Mouse (Mus musculus) heart, embryonic 12.5 days (tissue): Measurements from ENCODE around the gene Snta1. TPM values are rescaled to one million over a fixed set of nuclear protein-coding genes. Genes with fewer than 3 reads are reported as not detected.
"Not testable (repeated sequence)": the region's sequence is repeated elsewhere in the genome, so short reads cannot be mapped to it uniquely, and the experiment has no call there.

ENCODE experiments used
- ATAC-seq: fragments of 200-750 bp; cut with Nextera tagmentation; 2 replicates; pipeline ENCODE4 v1.8.0; 2017; ENCODE audit warnings: moderate TSS enrichment, moderate library complexity; ENCODE audit not compliant: insufficient number of reproducible peaks, low FRiP score
- H3K27ac ChIP-seq: fragments of 300-500 bp; sonication (generic); 2 replicates; pipeline ENCODE4 v1.5.1; 2016; ENCODE audit warnings: mild to moderate bottlenecking, moderate library complexity; ENCODE audit not compliant: poor library complexity, severe bottlenecking
- H3K27me3 ChIP-seq: fragments of 300-500 bp; sonication (generic); replicated peaks from 2 replicates; pipeline ENCODE4 v1.6.1; 2016; ENCODE audit warnings: mild to moderate bottlenecking, moderate library complexity
- H3K36me3 ChIP-seq: fragments of 300-500 bp; sonication (generic); 2 replicates; pipeline ENCODE4 v1.6.1; 2016; ENCODE audit warnings: mild to moderate bottlenecking, moderate library complexity
- H3K4me1 ChIP-seq: fragments of 300-500 bp; sonication (generic); replicated peaks from 2 replicates; pipeline ENCODE4 v1.6.1; 2016; ENCODE audit warnings: mild to moderate bottlenecking
- H3K4me2 ChIP-seq: fragments of 300-500 bp; sonication (generic); 2 replicates; pipeline ENCODE4 v1.6.1; 2016; ENCODE audit warnings: mild to moderate bottlenecking, moderate library complexity
- H3K4me3 ChIP-seq: fragments of 300-500 bp; sonication (generic); 2 replicates; pipeline ENCODE4 v1.5.1; 2016; ENCODE audit warnings: mild to moderate bottlenecking
- H3K9ac ChIP-seq: fragments of 300-500 bp; sonication (generic); 2 replicates; pipeline ENCODE4 v1.6.1; 2016; ENCODE audit warnings: mild to moderate bottlenecking, moderate library complexity
- H3K9me3 ChIP-seq: fragments of 300-500 bp; sonication (generic); replicated peaks from 2 replicates; pipeline ENCODE4 v1.6.1; 2016; ENCODE audit warnings: mild to moderate bottlenecking, moderate library complexity
- WGBS: fragments of 180-500 bp; shearing (Covaris S2); methylation state at CpG from one replicate; pipeline ENCODE4 v1.1.7; 2016; 5-methylcytosine and 5-hydroxymethylcytosine counted together
- polyA plus RNA-seq: library from polyadenylated mRNA; unstranded; fragments of >200 nt; fragmentation: Nextera tagmentation; extraction: Ambion mirVana; gene quantifications from 2 replicates; pipeline ENCODE4 v1.2.1, GENCODE M21; 2016

Gene Snta1
- polyA plus RNA-seq, 1 experiment from 2014 or later: 51.6 TPM

DNA sequence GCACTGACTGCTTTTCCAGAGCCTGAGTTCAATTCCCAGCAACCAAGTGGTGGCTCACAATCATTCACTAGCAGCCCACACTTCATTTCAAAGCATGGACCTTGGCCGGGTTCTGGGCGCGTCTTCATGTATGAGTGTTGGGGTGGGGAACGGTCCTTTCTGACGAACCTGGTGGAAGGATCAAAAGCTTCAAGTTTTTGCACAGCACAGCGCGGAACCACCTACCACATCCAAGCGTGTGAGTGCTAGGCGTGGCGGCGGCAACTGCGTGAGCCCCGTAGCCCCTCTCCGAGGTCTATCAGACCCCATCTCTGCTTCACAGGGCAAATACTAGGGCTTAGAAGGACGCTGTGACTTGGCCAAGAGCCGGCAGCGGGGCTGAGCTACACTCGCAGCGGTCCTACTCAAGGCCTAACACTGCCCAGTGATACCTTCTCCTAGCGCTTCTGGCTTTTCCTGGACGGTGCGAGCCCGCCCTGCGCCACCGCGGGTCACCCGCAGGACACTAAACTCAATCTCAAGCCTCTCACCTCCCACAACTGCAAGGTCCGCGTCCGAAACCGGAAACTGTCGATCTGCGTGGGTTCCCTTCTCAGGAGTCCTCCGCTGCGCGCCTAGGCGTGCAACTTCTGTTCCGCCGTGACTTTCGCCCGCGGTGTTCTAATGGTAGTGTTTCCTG lies 35.6 kb downstream of the Snta1 start:
- peak overlapping the region; percentile 97 for H3K9ac ChIP-seq
- under 1% methylated on average over 42 of the region's 42 CpGs for WGBS
- peak overlapping the region; percentile 89 for H3K4me3 ChIP-seq

GRCm38 (mm10) chr2:154367510-154367909 lies 40.4 kb downstream of the Snta1 start:
- H3K27ac ChIP-seq: no peak overlapping the region
- peaks cover 64% of the 10 kb centered on the region for H3K36me3 ChIP-seq
- H3K27me3 ChIP-seq: no peaks in the 10 kb centered on the region
- no peak for ATAC-seq
- no peak overlapping the region for H3K4me3 ChIP-seq
- H3K9ac ChIP-seq: no peak overlapping the region
- 90% methylated on average over 1 of the region's 1 CpGs for WGBS
- H3K4me2 ChIP-seq: no peak overlapping the region
- H3K9me3 ChIP-seq: no peaks in the 10 kb centered on the region
- H3K4me1 ChIP-seq: no peaks in the 10 kb centered on the region

More for the DNA sequence above, 35.6 kb downstream of the Snta1 start:
- peaks cover 42% of the 10 kb centered on the region for H3K36me3 ChIP-seq
- H3K4me1 ChIP-seq: peaks cover 13% of the 10 kb centered on the region
- peak overlapping the region; percentile 91 for H3K4me2 ChIP-seq
- no peaks in the 10 kb centered on the region for H3K9me3 ChIP-seq
- H3K27ac ChIP-seq: peak overlapping the region; percentile 97
- H3K27me3 ChIP-seq: no peaks in the 10 kb centered on the region
- peak; percentile 85 for ATAC-seq

GRCm38 (mm10) chr2:154354000-154354425 lies 53.9 kb downstream of the Snta1 start:
- H3K4me1 ChIP-seq: not testable (repeated sequence)

DNA sequence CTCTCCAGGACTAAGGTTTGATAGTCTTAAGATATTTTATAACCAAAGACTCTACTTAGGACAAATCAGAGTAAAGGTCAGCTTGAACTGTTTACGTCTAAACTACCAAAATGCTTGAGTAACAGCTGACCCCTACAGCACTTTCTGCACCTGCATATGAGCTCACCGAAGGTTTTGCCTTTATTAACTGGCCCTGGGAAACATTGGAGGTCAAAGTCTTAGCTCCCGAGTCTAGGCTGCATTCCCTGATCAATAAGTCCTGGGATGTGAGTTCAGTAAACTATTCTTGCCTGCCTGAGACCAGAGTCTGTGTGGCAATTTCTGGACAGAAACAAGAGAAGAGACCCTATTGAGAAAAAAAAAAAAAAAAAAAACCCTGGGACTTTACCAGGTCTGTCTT lies 59.7 kb downstream of the Snta1 start:
- no peak overlapping the region for H3K4me3 ChIP-seq
- no peak overlapping the region for H3K4me2 ChIP-seq
- no peaks in the 10 kb centered on the region for H3K9me3 ChIP-seq
- H3K9ac ChIP-seq: no peak overlapping the region
- peaks cover 61% of the 10 kb centered on the region for H3K36me3 ChIP-seq
- 85% methylated on average over 3 of the region's 3 CpGs for WGBS
- H3K4me1 ChIP-seq: no peaks in the 10 kb centered on the region
- ATAC-seq: no peak
- H3K27ac ChIP-seq: no peak overlapping the region
- H3K27me3 ChIP-seq: no peaks in the 10 kb centered on the region

More at GRCm38 (mm10) chr2:154354000-154354425, 53.9 kb downstream of the Snta1 start:
- H3K9ac ChIP-seq: peak overlapping the region; percentile 42; the same call in 1 of the 2 replicates
- H3K4me3 ChIP-seq: peak overlapping the region; percentile 33
- H3K36me3 ChIP-seq: peaks cover 29% of the 10 kb centered on the region
- peak overlapping the region; percentile 13; the same call in 1 of the 2 replicates for H3K27ac ChIP-seq
- ATAC-seq, H3K27me3 ChIP-seq, H3K9me3 ChIP-seq: not testable (repeated sequence)
- H3K4me2 ChIP-seq: peak overlapping the region; percentile 28
- WGBS: 74% methylated on average over 15 of the region's 19 CpGs

- Histone ChIP-seq H3K9ac (no peak overlapping the region), H3K27me3 (no peaks in the 10 kb centered on the region), H3K36me3 (peaks cover 46% of the 10 kb centered on the region), H3K4me1 (no peaks in the 10 kb centered on the region), H3K4me2 (no peak overlapping the region), H3K27ac (no peak overlapping the region), H3K9me3 (no peaks in the 10 kb centered on the region), H3K4me3 (no peak overlapping the region)
- 64% methylated on average over 2 of the region's 2 CpGs for WGBS
- no peak for ATAC-seq
Observed at GRCm38 (mm10) chr2:154339356-154339755, 68.5 kb downstream of the Snta1 start.

- H3K27me3 ChIP-seq: no peaks in the 10 kb centered on the region
- WGBS: 75% methylated on average over 1 of the region's 1 CpGs
- H3K4me1 ChIP-seq: no peaks in the 10 kb centered on the region
- ATAC-seq: no peak
- H3K36me3 ChIP-seq: peaks cover 44% of the 10 kb centered on the region
- no peak overlapping the region for H3K4me3 ChIP-seq
- H3K4me2 ChIP-seq: no peak overlapping the region
- H3K9me3 ChIP-seq: 0 out of 2 replicates have a peak, but pooled peaks cover 4% of the 10 kb centered on the region
- H3K9ac ChIP-seq: no peak overlapping the region
- H3K27ac ChIP-seq: no peak overlapping the region
Observed at GRCm38 (mm10) chr2:154338161-154338560, 69.7 kb downstream of the Snta1 start.

DNA sequence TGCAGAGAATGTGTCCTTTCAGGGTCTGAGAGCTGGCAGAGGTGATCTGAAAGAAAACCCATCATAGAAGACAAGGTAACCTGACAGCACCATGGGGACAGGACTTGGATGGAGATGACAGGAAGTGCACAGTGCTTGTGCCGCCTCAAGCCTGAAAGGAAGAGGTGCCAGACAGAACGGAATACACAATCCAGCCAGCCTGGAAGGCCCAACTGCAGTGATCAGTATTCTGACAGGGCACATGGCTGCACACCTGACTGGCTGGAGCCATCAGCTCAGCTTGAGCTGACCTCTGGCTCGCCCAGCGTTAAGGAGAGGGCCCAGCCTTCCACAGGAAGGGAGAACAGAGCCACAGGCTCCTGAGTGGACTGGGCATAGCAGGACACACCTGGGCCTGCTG lies 72.3 kb downstream of the Snta1 start:
- Histone ChIP-seq H3K4me3 (no peak overlapping the region), H3K27me3 (no peaks in the 10 kb centered on the region), H3K4me2 (no peak overlapping the region), H3K27ac (no peak overlapping the region), H3K9ac (no peak overlapping the region), H3K36me3 (peaks cover 19% of the 10 kb centered on the region), H3K9me3 (0 out of 2 replicates have a peak, but pooled peaks cover 4% of the 10 kb centered on the region), H3K4me1 (no peaks in the 10 kb centered on the region)
- ATAC-seq: no peak
- WGBS: 73% methylated on average over 4 of the region's 4 CpGs

DNA sequence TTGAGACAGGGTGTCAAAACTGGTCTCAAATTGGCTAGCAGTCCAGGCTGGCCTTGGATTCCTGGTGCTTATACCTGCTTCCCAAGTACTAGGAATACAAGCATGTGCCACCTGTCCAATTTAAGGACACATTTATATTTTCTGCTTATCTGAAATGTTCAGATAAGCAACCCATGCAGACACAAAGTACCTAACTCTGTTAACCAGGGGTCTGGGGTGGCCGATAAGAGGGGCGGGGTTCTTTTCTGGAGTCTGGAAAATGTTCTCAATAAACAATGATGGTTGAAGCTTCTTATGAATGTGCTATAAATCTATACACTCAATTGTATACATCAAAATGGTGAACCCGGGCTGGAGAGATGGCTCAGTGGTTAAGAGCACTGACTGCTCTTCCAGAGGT lies 81.0 kb downstream of the Snta1 start:
- 79% methylated on average over 3 of the region's 3 CpGs for WGBS
- ATAC-seq: no peak
- Histone ChIP-seq H3K4me1 (no peaks in the 10 kb centered on the region), H3K4me3 (no peak overlapping the region), H3K4me2 (no peak overlapping the region), H3K9me3 (0 out of 2 replicates have a peak, but pooled peaks cover 4% of the 10 kb centered on the region), H3K27ac (no peak overlapping the region), H3K9ac (no peak overlapping the region), H3K36me3 (no peaks in the 10 kb centered on the region), H3K27me3 (no peaks in the 10 kb centered on the region)

Other genes with a start within 250 kb of the Snta1 start
- gene Bpifa5, start 245.5 kb downstream of the Snta1 start, polyA plus RNA-seq: not detected in 2 replicates
- 0.12 and 0.14 TPM in 2 replicates for gene Bpifb1, start 217.3 kb downstream of the Snta1 start, polyA plus RNA-seq
- gene Bpifb5, start 184.4 kb downstream of the Snta1 start, polyA plus RNA-seq: 0.14 and 0.33 TPM in 2 replicates
- 0.29 TPM in 1 of 2 replicates, not detected in the other for gene Bpifb9a, start 150.2 kb downstream of the Snta1 start, polyA plus RNA-seq
- not detected in 2 replicates for gene Bpifb9b, start 100.9 kb downstream of the Snta1 start, polyA plus RNA-seq
- gene Cdk5rap1, start 35.1 kb downstream of the Snta1 start, polyA plus RNA-seq: 13.6 and 15.4 TPM in 2 replicates
- 37.6 and 38.8 TPM in 2 replicates for gene Cbfa2t2, start 28.4 kb upstream of the Snta1 start, polyA plus RNA-seq
- gene 1700003F12Rik, start 139.0 kb upstream of the Snta1 start, polyA plus RNA-seq: 0.48 and 0.78 TPM in 2 replicates
- gene Actl10, start 143.7 kb upstream of the Snta1 start, polyA plus RNA-seq: 0.13 and 0.15 TPM in 2 replicates
- gene Necab3, start 150.8 kb upstream of the Snta1 start, polyA plus RNA-seq: 0.27 and 0.87 TPM in 2 replicates
- gene E2f1, start 161.8 kb upstream of the Snta1 start, polyA plus RNA-seq: 21.7 and 21.8 TPM in 2 replicates
- 18.9 and 20.5 TPM in 2 replicates for gene Pxmp4, start 195.6 kb upstream of the Snta1 start, polyA plus RNA-seq
- 0.78 and 0.82 TPM in 2 replicates for gene Zfp341, start 205.2 kb upstream of the Snta1 start, polyA plus RNA-seq
- gene 4930519P11Rik, start 205.3 kb upstream of the Snta1 start, polyA plus RNA-seq: 0.64 TPM in 1 of 2 replicates, not detected in the other
- 23.3 and 24.4 TPM in 2 replicates for gene Chmp4b, start 243.6 kb upstream of the Snta1 start, polyA plus RNA-seq